Comparison of ENCODE assay signal across 9 mouse cellular contexts in the genomic region with DNA sequence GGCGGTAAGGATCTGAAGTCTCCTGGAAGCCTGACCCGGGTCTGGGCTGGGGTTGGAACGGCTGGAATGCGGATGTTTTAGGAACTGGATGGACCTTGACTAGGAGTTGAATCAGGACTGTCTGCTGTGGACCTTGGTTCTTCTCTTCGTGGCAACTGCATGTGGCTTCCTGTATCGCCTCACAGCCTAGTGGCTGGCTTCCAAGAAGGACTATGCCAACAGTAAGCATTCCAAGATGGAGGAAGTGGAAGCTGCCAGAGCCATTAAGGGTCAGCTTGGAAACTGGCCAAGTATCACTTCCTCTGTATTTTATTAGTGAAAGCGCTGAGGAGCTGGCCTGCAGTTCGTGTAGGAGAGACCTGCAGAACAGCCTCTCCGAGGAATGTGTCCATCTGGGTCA.
DNase-seq lines count a peak whose midpoint lies in the region; ATAC-seq and TF ChIP-seq lines count a peak whose summit lies in the region.
"Had no signal": no experiment of that assay in that cellular context is flagged by ENCODE, and none has a peak within 500 bp of the region (broad histone marks: within the 10 kb centered on the region; RNA-seq: fewer than 3 reads in every experiment).

No protein-coding gene starts in this region.

- no peak overlapping the region for H3K9ac ChIP-seq in intestine, embryonic 15.5 days
- no peak overlapping the region for H3K9ac ChIP-seq in liver, embryonic 16.5 days (ENCODE audit: low read depth, low read length)
- no peak overlapping the region for H3K9ac ChIP-seq in stomach, postnatal 0 days (ENCODE audit: low read length)

- no peak overlapping the region for H3K4me2 ChIP-seq in intestine, embryonic 15.5 days (replicated peaks)
- no peak overlapping the region for H3K4me2 ChIP-seq in liver, embryonic 16.5 days (ENCODE audit: low read depth, low read length)
- no peak overlapping the region; the same call in 1 of the 2 replicates for H3K4me2 ChIP-seq in stomach, postnatal 0 days (replicated peaks; ENCODE audit: low read depth)

- peaks cover 20% of the 10 kb centered on the region for H3K4me1 ChIP-seq in intestine, embryonic 15.5 days (replicated peaks)
- no peaks in the 10 kb centered on the region for H3K4me1 ChIP-seq in liver, embryonic 16.5 days (ENCODE audit: control insufficient read depth, low read depth, low read length)
- no peaks in the 10 kb centered on the region for H3K4me1 ChIP-seq in stomach, postnatal 0 days (replicated peaks; ENCODE audit: control insufficient read depth, insufficient read depth)

- 37% methylated on average over 9 of the region's 9 CpGs for WGBS in intestine, embryonic 15.5 days
- 60% methylated on average over 9 of the region's 9 CpGs for WGBS in liver, embryonic 16.5 days (ENCODE audit: insufficient replicate concordance)
- WGBS in stomach, postnatal 0 days = 36% methylated on average over 9 of the region's 9 CpGs

- no peaks in the 10 kb centered on the region for H3K36me3 ChIP-seq in intestine, embryonic 15.5 days
- no peaks in the 10 kb centered on the region for H3K36me3 ChIP-seq in liver, embryonic 16.5 days (ENCODE audit: control insufficient read depth, insufficient read depth)
- H3K36me3 ChIP-seq in stomach, postnatal 0 days (ENCODE audit: control insufficient read depth, insufficient read depth, low read length) = no peaks in the 10 kb centered on the region

- DNase-seq in retina, postnatal 1 day = peak; percentile 44
- no peak for DNase-seq in retina, embryonic 14.5 days (ENCODE audit: low spot score)
- DNase-seq in adrenal gland, postnatal 14 days = peak; percentile 74
- DNase-seq in gastrocnemius, adult 2 months = peak; percentile 70
- DNase-seq in stomach, postnatal 0 days (ENCODE audit: low spot score) = peak; percentile 41
- no peak for DNase-seq in embryo, embryonic 10.5 days (ENCODE audit: low spot score)

- TF ChIP-seq CTCF in gastrocnemius, adult 2 months (IDR thresholded peaks at IDR 0.05) = no peak
- no peak for TF ChIP-seq CTCF in stomach, postnatal 0 days (IDR thresholded peaks at IDR 0.05; ENCODE audit: low read depth)

- intact Hi-C loops in gastrocnemius, adult 2 months (cut with DNase I) = no loop called here

- peak overlapping the region; percentile 60 for H3K27ac ChIP-seq in gastrocnemius, adult 2 months
- H3K27ac ChIP-seq in intestine, embryonic 15.5 days = peak overlapping the region; percentile 44
- H3K27ac ChIP-seq in liver, embryonic 16.5 days (ENCODE audit: low read length) = no peak overlapping the region
- no peak overlapping the region; the same call in 1 of the 2 replicates for H3K27ac ChIP-seq in stomach, postnatal 0 days (replicated peaks)

- no peaks in the 10 kb centered on the region for H3K9me3 ChIP-seq in intestine, embryonic 15.5 days
- no peaks in the 10 kb centered on the region for H3K9me3 ChIP-seq in liver, embryonic 16.5 days (replicated peaks; ENCODE audit: control insufficient read depth, low read length)
- no peaks in the 10 kb centered on the region for H3K9me3 ChIP-seq in stomach, postnatal 0 days (ENCODE audit: control insufficient read depth, low read length)

- H3K4me3 ChIP-seq in gastrocnemius, adult 2 months = no peak overlapping the region
- no peak overlapping the region for H3K4me3 ChIP-seq in intestine, embryonic 15.5 days (replicated peaks)
- no peak overlapping the region for H3K4me3 ChIP-seq in liver, embryonic 16.5 days (ENCODE audit: low read depth, low read length)
- no peak overlapping the region for H3K4me3 ChIP-seq in stomach, postnatal 0 days (ENCODE audit: low read depth, low read length)
- H3K4me3 ChIP-seq: erythroblast, embryonic 14.5 days had no signal

- no peaks in the 10 kb centered on the region for H3K27me3 ChIP-seq in intestine, embryonic 15.5 days (replicated peaks)
- no peaks in the 10 kb centered on the region for H3K27me3 ChIP-seq in liver, embryonic 16.5 days (ENCODE audit: control insufficient read depth, insufficient read depth, low read depth, low read length)
- no peaks in the 10 kb centered on the region for H3K27me3 ChIP-seq in stomach, postnatal 0 days (ENCODE audit: control insufficient read depth, insufficient read depth, low read length)

- no peak for ATAC-seq in intestine, embryonic 15.5 days
- peak; percentile 41 for ATAC-seq in liver, embryonic 16.5 days (ENCODE audit: low read depth)
- peak; percentile 45; the same call in 1 of the 2 replicates for ATAC-seq in stomach, postnatal 0 days (ENCODE audit: low FRiP score, low TSS enrichment)

- no peak for TF ChIP-seq EP300 in stomach, postnatal 0 days (optimal IDR thresholded peaks at IDR 0.05)

Comparison
In these comparisons a context has a peak if more than half of its experiments do, and no peak if none do; other contexts are left out.
1. DNase-seq: peak in retina, postnatal 1 day (single experiment), adrenal gland, postnatal 14 days (single experiment), gastrocnemius, adult 2 months (single experiment) and stomach, postnatal 0 days (single experiment); none in retina, embryonic 14.5 days (single experiment) and embryo, embryonic 10.5 days (single experiment).
2. H3K27ac ChIP-seq: peak in gastrocnemius, adult 2 months (single experiment) and intestine, embryonic 15.5 days (single experiment); none in liver, embryonic 16.5 days (single experiment) and stomach, postnatal 0 days (single experiment).